Mouse (Mus musculus): ENCODE measurements at regions not wholly inside any gene's neighbourhood (a gene's known extent, or its start where the extent isn't known, plus 50 kb on each side); places are given as distances from the start of the nearest gene placed in this dataset.
"Not testable (repeated sequence)": the region's sequence is repeated elsewhere in the genome, so short reads cannot be mapped to it uniquely, and the experiment has no call there.

DNA sequence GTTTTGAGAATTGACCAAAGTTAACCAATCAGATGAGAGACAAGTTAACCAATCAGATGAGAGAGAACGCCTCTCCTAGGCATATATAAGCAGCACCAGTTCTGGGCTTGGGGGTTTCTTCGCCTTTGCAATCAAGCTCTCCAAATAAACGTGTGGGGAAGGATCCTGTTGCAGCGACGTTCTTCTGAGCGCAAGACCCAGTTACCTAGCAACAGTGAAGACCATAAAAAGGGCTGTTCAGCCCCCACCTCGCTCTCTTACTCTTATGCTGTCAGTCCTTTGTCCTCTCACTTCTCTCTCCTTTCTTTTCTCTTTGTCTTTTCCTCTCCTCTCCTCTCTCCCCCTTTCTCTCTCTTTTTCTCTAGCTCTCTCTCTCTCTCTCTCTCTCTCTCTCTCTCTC is 297.7 kb downstream of the Setd4 start:
- not testable (repeated sequence) for TF ChIP-seq CTCF (IDR thresholded peaks at IDR 0.05; ENCODE audit: low read depth, low read length); GATA1 (IDR thresholded peaks at IDR 0.05; ENCODE audit: borderline replicate concordance, low read length); TAL1 (conservative IDR thresholded peaks at IDR 0.05; ENCODE audit: low read depth, low read length); GATA2 (IDR thresholded peaks at IDR 0.05; ENCODE audit: borderline replicate concordance, low read depth, low read length)
